10 mouse cellular contexts compared by ENCODE assay signal in the genomic region with DNA sequence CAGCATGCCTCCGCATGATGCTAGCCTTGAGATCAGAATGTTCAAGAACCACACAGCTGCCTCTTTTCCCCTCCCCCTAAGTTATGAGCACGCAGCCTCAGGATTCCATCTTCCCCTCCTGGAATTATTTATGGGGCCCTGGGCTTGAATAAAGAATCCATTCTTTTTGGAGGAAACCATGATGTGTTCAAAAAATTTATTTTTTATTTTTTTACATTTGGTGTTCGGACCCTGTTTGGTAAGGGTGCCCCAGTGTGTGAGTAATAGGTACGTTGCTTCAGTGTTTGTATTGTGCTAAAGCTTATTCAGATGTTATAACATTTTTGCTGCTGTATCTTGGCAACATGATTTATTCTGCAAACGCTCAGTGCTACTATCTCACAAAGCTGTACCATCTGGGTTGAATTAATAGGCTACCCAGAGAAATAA.
DNase-seq lines count a peak whose midpoint lies in the region; ATAC-seq and TF ChIP-seq lines count a peak whose summit lies in the region.
"Had no signal": no experiment of that assay in that cellular context is flagged by ENCODE, and none has a peak within 500 bp of the region (broad histone marks: within the 10 kb centered on the region; RNA-seq: fewer than 3 reads in every experiment).

No protein-coding gene starts in this region.

- ATAC-seq in forebrain, embryonic 16.5 days = peak; percentile 85
- ATAC-seq in liver, embryonic 11.5 days (replicated peaks; ENCODE audit: low FRiP score) = no peak
- no peak for ATAC-seq in megakaryocyte progenitor cell, adult 5-6 weeks (replicated peaks; ENCODE audit: poor library complexity)

- WGBS in forebrain, embryonic 16.5 days = 7% methylated on average over 5 of the region's 5 CpGs
- WGBS in liver, embryonic 11.5 days = 63% methylated on average over 5 of the region's 5 CpGs

- H3K4me2 ChIP-seq in forebrain, embryonic 16.5 days (ENCODE audit: low read length) = no peak overlapping the region
- H3K4me2 ChIP-seq in liver, embryonic 11.5 days = no peak overlapping the region

- H3K4me3 ChIP-seq in layer of hippocampus, adult 2 months = no peak overlapping the region
- no peak overlapping the region for H3K4me3 ChIP-seq in forebrain, embryonic 16.5 days (replicated peaks; ENCODE audit: low read length)
- no peak overlapping the region for H3K4me3 ChIP-seq in liver, embryonic 11.5 days (ENCODE audit: low read depth, low read length)

- H3K4me1 ChIP-seq in forebrain, embryonic 16.5 days (replicated peaks; ENCODE audit: control insufficient read depth, insufficient read depth, low read length) = peaks cover 43% of the 10 kb centered on the region
- H3K4me1 ChIP-seq in liver, embryonic 11.5 days (replicated peaks; ENCODE audit: control insufficient read depth, insufficient read depth, low read length) = no peaks in the 10 kb centered on the region

- TF ChIP-seq CTCF in layer of hippocampus, adult 2 months (conservative IDR thresholded peaks at IDR 0.05) = no peak

- no peak overlapping the region for H3K9ac ChIP-seq in forebrain, embryonic 16.5 days (replicated peaks; ENCODE audit: low read depth, low read length)
- H3K9ac ChIP-seq in liver, embryonic 11.5 days (ENCODE audit: low read depth, low read length) = no peak overlapping the region

- peak in 1 of 2 experiments; percentile 34 for DNase-seq in layer of hippocampus, adult 2 months (ENCODE audit: low spot score in 2 of 2)
- no peak for DNase-seq in layer of hippocampus, adult 9-10 months (ENCODE audit: low spot score)
- DNase-seq in mesoderm, embryonic 11.5 days (ENCODE audit: low read depth, low spot score) = peak; percentile 66
- no peak for DNase-seq in adrenal gland, adult 8-10 months
- DNase-seq in liver, embryonic 11.5 days (ENCODE audit: low spot score) = no peak
- DNase-seq in thymus, postnatal 25 days = no peak
- DNase-seq: heart, adult 18-20 months; kidney, adult 8-10 months had no signal

- H3K27me3 ChIP-seq in forebrain, embryonic 16.5 days (replicated peaks; ENCODE audit: control insufficient read depth, insufficient read depth, low read length) = no peaks in the 10 kb centered on the region
- H3K27me3 ChIP-seq in liver, embryonic 11.5 days (replicated peaks; ENCODE audit: control insufficient read depth, insufficient read depth, low read length) = no peaks in the 10 kb centered on the region

- no peaks in the 10 kb centered on the region for H3K36me3 ChIP-seq in forebrain, embryonic 16.5 days (ENCODE audit: control insufficient read depth, insufficient read depth)
- H3K36me3 ChIP-seq in liver, embryonic 11.5 days (ENCODE audit: control insufficient read depth, insufficient read depth, low read length) = no peaks in the 10 kb centered on the region

- peak overlapping the region; percentile 83 for H3K27ac ChIP-seq in layer of hippocampus, adult 2 months
- peak overlapping the region; percentile 54 for H3K27ac ChIP-seq in forebrain, embryonic 16.5 days (ENCODE audit: low read length)
- H3K27ac ChIP-seq in liver, embryonic 11.5 days (ENCODE audit: low read depth, low read length) = no peak overlapping the region

- no peaks in the 10 kb centered on the region for H3K9me3 ChIP-seq in forebrain, embryonic 16.5 days (ENCODE audit: control insufficient read depth, low read length)
- no peaks in the 10 kb centered on the region for H3K9me3 ChIP-seq in liver, embryonic 11.5 days (ENCODE audit: control insufficient read depth, low read length)
